Mouse (Mus musculus) bone marrow, adult 2 months (tissue): Measurements from ENCODE around the gene Rad54l2.

Experiments
- CTCF ChIP-seq: fragments of 200-500 bp; IDR thresholded peaks from 2 replicates; pipeline ENCODE4 v1.5.1; 2011; ENCODE audit warnings: low read length, control low read depth; ENCODE audit not compliant: control insufficient read depth, insufficient read depth
- POLR2A ChIP-seq: fragments of 200-500 bp; IDR thresholded peaks from 2 replicates; pipeline ENCODE4 v1.6.1; 2011; ENCODE audit warnings: low read depth, mild to moderate bottlenecking, control low read depth, low read length, borderline replicate concordance; ENCODE audit not compliant: control insufficient read depth

GRCm38 (mm10) chr9:106655884-106656720 is 132.9 kb downstream of the Rad54l2 start, which contains the start of gene Grm2:
- no peak for TF ChIP-seq POLR2A
- no peak for TF ChIP-seq CTCF
